Comparison of ENCODE assay signal across 22 mouse cellular contexts in genomic region chr10:13470236-13470635, GRCm38 (mm10). TPM values are rescaled to one million over a fixed set of nuclear protein-coding genes. Genes with fewer than 3 reads are reported as not detected.
A peak's percentile ranks its signal among the peaks of the same experiment; 100 is the strongest.
DNase-seq lines count a peak whose midpoint lies in the region; ATAC-seq and TF ChIP-seq lines count a peak whose summit lies in the region.
"Had no signal": no experiment of that assay in that cellular context is flagged by ENCODE, and none has a peak within 500 bp of the region (broad histone marks: within the 10 kb centered on the region; RNA-seq: fewer than 3 reads in every experiment).

No protein-coding gene starts in this region.

- ATAC-seq in liver, embryonic 11.5 days (replicated peaks; ENCODE audit: low FRiP score): no peak
- no peak for ATAC-seq in liver, embryonic 15.5 days (ENCODE audit: insufficient read depth)
- ATAC-seq in neutrophil, adult 5-6 weeks (ENCODE audit: extremely low read depth, insufficient number of reproducible peaks, low FRiP score, poor library complexity, severe bottlenecking): peak; percentile 49
- ATAC-seq: forebrain, embryonic 14.5 days; midbrain, embryonic 16.5 days had no signal

- H3K4me1 ChIP-seq in liver, embryonic 11.5 days (replicated peaks; ENCODE audit: control insufficient read depth, insufficient read depth, low read length): peaks cover 4% of the 10 kb centered on the region; the same call in 1 of the 2 replicates
- peaks cover 12% of the 10 kb centered on the region for H3K4me1 ChIP-seq in liver, embryonic 15.5 days (replicated peaks)
- H3K4me1 ChIP-seq in thymus, adult 2 months (replicated peaks; ENCODE audit: control insufficient read depth, insufficient read depth, low read length): peaks cover 15% of the 10 kb centered on the region

- H3K36me3 ChIP-seq in liver, embryonic 11.5 days (ENCODE audit: control insufficient read depth, insufficient read depth, low read length): no peaks in the 10 kb centered on the region
- H3K36me3 ChIP-seq in liver, embryonic 15.5 days (replicated peaks): no peaks in the 10 kb centered on the region
- H3K36me3 ChIP-seq in thymus, adult 2 months (ENCODE audit: control insufficient read depth, insufficient read depth, low read length): no peaks in the 10 kb centered on the region
- H3K36me3 ChIP-seq: embryonic facial prominence, embryonic 13.5 days; hindbrain, embryonic 12.5 days had no signal

- no peak for TF ChIP-seq CTCF in thymus, adult 2 months (IDR thresholded peaks at IDR 0.05; ENCODE audit: borderline replicate concordance, control insufficient read depth, extremely low read depth, insufficient read depth, low read length, poor library complexity)

- H3K4me3 ChIP-seq in liver, embryonic 11.5 days (ENCODE audit: low read depth, low read length): no peak overlapping the region
- no peak overlapping the region for H3K4me3 ChIP-seq in liver, embryonic 15.5 days (replicated peaks)
- no peak overlapping the region for H3K4me3 ChIP-seq in thymus, adult 2 months (ENCODE audit: control insufficient read depth, insufficient read depth, low read length)
- H3K4me3 ChIP-seq: embryonic facial prominence, embryonic 13.5 days; hindbrain, embryonic 12.5 days had no signal

- DNase-seq in liver: peak; percentile 17
- no peak for DNase-seq in liver, embryonic 11.5 days (ENCODE audit: low spot score)
- peak; percentile 37 for DNase-seq in c-Kit-positive CD71-negative TER-119-negative erythroid progenitor cells, embryonic 14.5 days (ENCODE audit: low read depth)
- DNase-seq in kidney, postnatal 25 days: no peak
- no peak for DNase-seq in left cerebral cortex, adult 8-10 months (ENCODE audit: low spot score in 2 of 2)
- DNase-seq in thymus, adult 2 months: no peak
- DNase-seq: adrenal gland, adult 2 months; cerebellum, adult 9-10 months; gastrocnemius, postnatal 25 days; kidney, adult 18-20 months; kidney, postnatal 14 days; left cerebral cortex, postnatal 4 days; lung, postnatal 14 days; right cerebral cortex, adult 18-20 months had no signal

- no peaks in the 10 kb centered on the region for H3K9me3 ChIP-seq in liver, embryonic 11.5 days (ENCODE audit: control insufficient read depth, low read length)
- H3K9me3 ChIP-seq in liver, embryonic 15.5 days (replicated peaks): no peaks in the 10 kb centered on the region
- H3K9me3 ChIP-seq: embryonic facial prominence, embryonic 13.5 days; hindbrain, embryonic 12.5 days had no signal

- 56% methylated on average over 3 of the region's 3 CpGs for WGBS in liver, embryonic 11.5 days
- 42% methylated on average over 3 of the region's 3 CpGs for WGBS in liver, embryonic 15.5 days (ENCODE audit: insufficient replicate concordance)
- 48% methylated on average over 3 of the region's 3 CpGs for WGBS in thymus, adult 2 months

- no peak overlapping the region for H3K9ac ChIP-seq in liver, embryonic 11.5 days (ENCODE audit: low read depth, low read length)
- H3K9ac ChIP-seq in liver, embryonic 15.5 days: no peak overlapping the region
- H3K9ac ChIP-seq: embryonic facial prominence, embryonic 13.5 days; hindbrain, embryonic 12.5 days; liver, embryonic 14.5 days had no signal

- no peak for TF ChIP-seq POLR2A in thymus, adult 2 months (IDR thresholded peaks at IDR 0.05; ENCODE audit: control insufficient read depth, extremely low read depth, insufficient read depth, low read length, poor library complexity)

- H3K27me3 ChIP-seq in liver, embryonic 11.5 days (replicated peaks; ENCODE audit: control insufficient read depth, insufficient read depth, low read length): peaks cover 37% of the 10 kb centered on the region
- peaks cover 43% of the 10 kb centered on the region for H3K27me3 ChIP-seq in liver, embryonic 15.5 days
- H3K27me3 ChIP-seq in thymus, adult 2 months (ENCODE audit: control insufficient read depth, insufficient read depth, low read length): no peaks in the 10 kb centered on the region

- no peak overlapping the region for H3K27ac ChIP-seq in liver, embryonic 11.5 days (ENCODE audit: low read depth, low read length)
- 0 out of 2 replicates have a peak overlapping the region, but pooled peaks have one; percentile 29 for H3K27ac ChIP-seq in liver, embryonic 15.5 days (replicated peaks)
- no peak overlapping the region for H3K27ac ChIP-seq in thymus, adult 2 months (ENCODE audit: control insufficient read depth, insufficient read depth, low read length)
- H3K27ac ChIP-seq: embryonic facial prominence, embryonic 13.5 days; hindbrain, embryonic 12.5 days; liver, embryonic 14.5 days; stomach, postnatal 0 days had no signal

- no peak overlapping the region for H3K4me2 ChIP-seq in liver, embryonic 11.5 days
- no peak overlapping the region for H3K4me2 ChIP-seq in liver, embryonic 15.5 days
- H3K4me2 ChIP-seq: embryonic facial prominence, embryonic 13.5 days; hindbrain, embryonic 12.5 days had no signal

RNA-seq across cellular contexts. Expression of gene Phactr2, which starts 4.0 kb away (rescaled TPM):
- polyA plus RNA-seq in liver, embryonic 11.5 days (2014; fragmentation: Nextera tagmentation; extraction: Ambion mirVana): 18.0 and 19.3 TPM in 2 replicates
- polyA plus RNA-seq in liver, embryonic 15.5 days (2015; fragmentation: Nextera tagmentation; extraction: Ambion mirVana): 4.6 and 4.7 TPM in 2 replicates
- total RNA-seq in neutrophil, adult 5-6 weeks (2017): 16.1 and 16.3 TPM in 2 replicates
- total RNA-seq in left cerebral cortex, adult 8-10 months (2022): 10 to 100 TPM; 23.1 to 26.1 (median 24.9) TPM
- polyA plus RNA-seq in thymus, adult 2 months (2012; rRNA removed): 3.4 and 3.7 TPM in 2 replicates

RNA-seq across cellular contexts. Expression of gene Fuca2, which starts 29.1 kb away (rescaled TPM):
- 85.0 and 90.9 TPM in 2 replicates for polyA plus RNA-seq in liver, embryonic 11.5 days (2014; fragmentation: Nextera tagmentation; extraction: Ambion mirVana)
- 51.7 and 57.3 TPM in 2 replicates for polyA plus RNA-seq in liver, embryonic 15.5 days (2015; fragmentation: Nextera tagmentation; extraction: Ambion mirVana)
- total RNA-seq in neutrophil, adult 5-6 weeks (2017): 60.3 and 63.1 TPM in 2 replicates
- 10 to 100 TPM; 44.0 to 49.2 (median 48.1) TPM for total RNA-seq in left cerebral cortex, adult 8-10 months (2022)
- polyA plus RNA-seq in thymus, adult 2 months (2012; rRNA removed): 10.3 and 12.1 TPM in 2 replicates

Comparison
In these comparisons a context has a peak if more than half of its experiments do, and no peak if none do; other contexts are left out.
1. DNase-seq: peak in liver (single experiment) and c-Kit-positive CD71-negative TER-119-negative erythroid progenitor cells, embryonic 14.5 days (single experiment); none in liver, embryonic 11.5 days (single experiment), kidney, postnatal 25 days (0 of 2), left cerebral cortex, adult 8-10 months (0 of 2) and thymus, adult 2 months (single experiment).